Mouse (Mus musculus): ENCODE results near the gene Fgfr1op. TPM values are rescaled to one million over a fixed set of nuclear protein-coding genes. Genes with fewer than 3 reads are reported as not detected.

The Fgfr1op gene
- polyA plus RNA-seq, 1 experiment from 2014 or later, result 65.7 TPM

- no peak overlapping the region for H3K9ac ChIP-seq (replicated peaks; ENCODE audit: low read length)
- H3K4me2 ChIP-seq (ENCODE audit: low read depth, low read length), result no peak overlapping the region
- no peaks in the 10 kb centered on the region for H3K4me1 ChIP-seq (ENCODE audit: control insufficient read depth, insufficient read depth, low read length)
- 0 out of 2 replicates have a peak, but pooled peaks cover 2% of the 10 kb centered on the region for H3K36me3 ChIP-seq (replicated peaks; ENCODE audit: control insufficient read depth, insufficient read depth, low read depth, low read length)
- DNase-seq (ENCODE audit: low spot score) (no peak), ATAC-seq (replicated peaks; ENCODE audit: insufficient number of reproducible peaks, low FRiP score, low TSS enrichment, low read depth) (no peak)
- no peaks in the 10 kb centered on the region for H3K27me3 ChIP-seq (ENCODE audit: control insufficient read depth, insufficient read depth, low read length)
- H3K4me3 ChIP-seq (ENCODE audit: low read depth, low read length), result no peak overlapping the region
- H3K9me3 ChIP-seq (replicated peaks; ENCODE audit: control insufficient read depth, low read length), result no peaks in the 10 kb centered on the region
- H3K27ac ChIP-seq (replicated peaks; ENCODE audit: low read depth, low read length), result no peak overlapping the region
- WGBS, result 90% methylated on average over 5 of the region's 5 CpGs
These were observed 11.8 kb downstream of the Fgfr1op start for GRCm38 (mm10) chr17:8177090-8177489.

- 90% methylated on average over 5 of the region's 5 CpGs for whole genome bisulfite sequencing
- no peaks in the 10 kb centered on the region for H3K27me3 ChIP-seq (ENCODE audit: control insufficient read depth, insufficient read depth, low read length)
- H3K36me3 ChIP-seq (replicated peaks; ENCODE audit: control insufficient read depth, insufficient read depth, low read depth, low read length), result peaks cover 3% of the 10 kb centered on the region; the same call in 1 of the 2 replicates
These were observed 18.5 kb downstream of the Fgfr1op start for GRCm38 (mm10) chr17:8183815-8184214.

GRCm38 (mm10) chr17:8184217-8184616 lies 18.9 kb downstream of the Fgfr1op start:
- Histone ChIP-seq H3K9ac (replicated peaks; ENCODE audit: low read length) (no peak overlapping the region), H3K4me1 (ENCODE audit: control insufficient read depth, insufficient read depth, low read length) (no peaks in the 10 kb centered on the region), H3K4me2 (ENCODE audit: low read depth, low read length) (no peak overlapping the region), H3K27me3 (ENCODE audit: control insufficient read depth, insufficient read depth, low read length) (no peaks in the 10 kb centered on the region), H3K9me3 (replicated peaks; ENCODE audit: control insufficient read depth, low read length) (no peaks in the 10 kb centered on the region), H3K27ac (replicated peaks; ENCODE audit: low read depth, low read length) (no peak overlapping the region), H3K4me3 (ENCODE audit: low read depth, low read length) (no peak overlapping the region), H3K36me3 (replicated peaks; ENCODE audit: control insufficient read depth, insufficient read depth, low read depth, low read length) (peaks cover 3% of the 10 kb centered on the region; the same call in 1 of the 2 replicates)
- no peak for ATAC-seq (replicated peaks; ENCODE audit: insufficient number of reproducible peaks, low FRiP score, low TSS enrichment, low read depth)
- whole genome bisulfite sequencing, result 91% methylated on average over 7 of the region's 7 CpGs
- no peak for DNase-seq (ENCODE audit: low spot score)

More at GRCm38 (mm10) chr17:8183815-8184214, 18.5 kb downstream of the Fgfr1op start:
- H3K4me1 ChIP-seq (ENCODE audit: control insufficient read depth, insufficient read depth, low read length), result no peaks in the 10 kb centered on the region
- ATAC-seq (replicated peaks; ENCODE audit: insufficient number of reproducible peaks, low FRiP score, low TSS enrichment, low read depth), result no peak
- DNase-seq (ENCODE audit: low spot score), result no peak
- no peaks in the 10 kb centered on the region for H3K9me3 ChIP-seq (replicated peaks; ENCODE audit: control insufficient read depth, low read length)
- H3K9ac ChIP-seq (replicated peaks; ENCODE audit: low read length), result no peak overlapping the region
- no peak overlapping the region for H3K27ac ChIP-seq (replicated peaks; ENCODE audit: low read depth, low read length)
- no peak overlapping the region for H3K4me2 ChIP-seq (ENCODE audit: low read depth, low read length)
- no peak overlapping the region for H3K4me3 ChIP-seq (ENCODE audit: low read depth, low read length)

- H3K9ac ChIP-seq (replicated peaks; ENCODE audit: low read length), result no peak overlapping the region
- H3K4me2 ChIP-seq (ENCODE audit: low read depth, low read length), result no peak overlapping the region
- no peak for DNase-seq (ENCODE audit: low spot score)
- ATAC-seq (replicated peaks; ENCODE audit: insufficient number of reproducible peaks, low FRiP score, low TSS enrichment, low read depth), result no peak
- H3K9me3 ChIP-seq (replicated peaks; ENCODE audit: control insufficient read depth, low read length), result no peaks in the 10 kb centered on the region
- no peaks in the 10 kb centered on the region for H3K4me1 ChIP-seq (ENCODE audit: control insufficient read depth, insufficient read depth, low read length)
- 90% methylated on average over 8 of the region's 8 CpGs for WGBS
- no peaks in the 10 kb centered on the region for H3K27me3 ChIP-seq (ENCODE audit: control insufficient read depth, insufficient read depth, low read length)
- no peaks in the 10 kb centered on the region; the same call in none of the 2 replicates for H3K36me3 ChIP-seq (replicated peaks; ENCODE audit: control insufficient read depth, insufficient read depth, low read depth, low read length)
- no peak overlapping the region for H3K4me3 ChIP-seq (ENCODE audit: low read depth, low read length)
- no peak overlapping the region for H3K27ac ChIP-seq (replicated peaks; ENCODE audit: low read depth, low read length)
These were observed 28.4 kb downstream of the Fgfr1op start for GRCm38 (mm10) chr17:8193678-8194077.

- DNase-seq (ENCODE audit: low spot score), result no peak
- no peaks in the 10 kb centered on the region; the same call in none of the 2 replicates for H3K36me3 ChIP-seq (replicated peaks; ENCODE audit: control insufficient read depth, insufficient read depth, low read depth, low read length)
- WGBS, result 89% methylated on average over 8 of the region's 8 CpGs
These were observed 30.5 kb downstream of the Fgfr1op start for GRCm38 (mm10) chr17:8195685-8196376.

GRCm38 (mm10) chr17:8197652-8198051 lies 32.4 kb downstream of the Fgfr1op start:
- DNase-seq (ENCODE audit: low spot score) (no peak), ATAC-seq (replicated peaks; ENCODE audit: insufficient number of reproducible peaks, low FRiP score, low TSS enrichment, low read depth) (no peak)
- Histone ChIP-seq H3K4me3 (ENCODE audit: low read depth, low read length) (no peak overlapping the region), H3K9ac (replicated peaks; ENCODE audit: low read length) (no peak overlapping the region), H3K36me3 (replicated peaks; ENCODE audit: control insufficient read depth, insufficient read depth, low read depth, low read length) (no peaks in the 10 kb centered on the region; the same call in 1 of the 2 replicates), H3K27ac (replicated peaks; ENCODE audit: low read depth, low read length) (no peak overlapping the region), H3K4me1 (ENCODE audit: control insufficient read depth, insufficient read depth, low read length) (no peaks in the 10 kb centered on the region), H3K4me2 (ENCODE audit: low read depth, low read length) (no peak overlapping the region), H3K9me3 (replicated peaks; ENCODE audit: control insufficient read depth, low read length) (no peaks in the 10 kb centered on the region), H3K27me3 (ENCODE audit: control insufficient read depth, insufficient read depth, low read length) (no peaks in the 10 kb centered on the region)
- WGBS, result 77% methylated on average over 3 of the region's 3 CpGs

More at GRCm38 (mm10) chr17:8195685-8196376, 30.5 kb downstream of the Fgfr1op start:
- Histone ChIP-seq H3K4me2 (ENCODE audit: low read depth, low read length) (no peak overlapping the region), H3K9ac (replicated peaks; ENCODE audit: low read length) (no peak overlapping the region), H3K4me1 (ENCODE audit: control insufficient read depth, insufficient read depth, low read length) (no peaks in the 10 kb centered on the region), H3K9me3 (replicated peaks; ENCODE audit: control insufficient read depth, low read length) (no peaks in the 10 kb centered on the region), H3K27me3 (ENCODE audit: control insufficient read depth, insufficient read depth, low read length) (no peaks in the 10 kb centered on the region), H3K27ac (replicated peaks; ENCODE audit: low read depth, low read length) (no peak overlapping the region), H3K4me3 (ENCODE audit: low read depth, low read length) (no peak overlapping the region)
- ATAC-seq (replicated peaks; ENCODE audit: insufficient number of reproducible peaks, low FRiP score, low TSS enrichment, low read depth), result no peak

GRCm38 (mm10) chr17:8199067-8199935 lies 34.0 kb downstream of the Fgfr1op start:
- H3K4me3 ChIP-seq (ENCODE audit: low read depth, low read length), result no peak overlapping the region
- no peaks in the 10 kb centered on the region for H3K4me1 ChIP-seq (ENCODE audit: control insufficient read depth, insufficient read depth, low read length)
- H3K9ac ChIP-seq (replicated peaks; ENCODE audit: low read length), result no peak overlapping the region
- no peaks in the 10 kb centered on the region for H3K9me3 ChIP-seq (replicated peaks; ENCODE audit: control insufficient read depth, low read length)
- no peak overlapping the region for H3K4me2 ChIP-seq (ENCODE audit: low read depth, low read length)
- DNase-seq (ENCODE audit: low spot score) (no peak), ATAC-seq (replicated peaks; ENCODE audit: insufficient number of reproducible peaks, low FRiP score, low TSS enrichment, low read depth) (no peak)
- 89% methylated on average over 11 of the region's 11 CpGs for WGBS
- no peak overlapping the region for H3K27ac ChIP-seq (replicated peaks; ENCODE audit: low read depth, low read length)
- no peaks in the 10 kb centered on the region for H3K27me3 ChIP-seq (ENCODE audit: control insufficient read depth, insufficient read depth, low read length)
- no peaks in the 10 kb centered on the region; the same call in 1 of the 2 replicates for H3K36me3 ChIP-seq (replicated peaks; ENCODE audit: control insufficient read depth, insufficient read depth, low read depth, low read length)

GRCm38 (mm10) chr17:8199936-8200330 lies 34.6 kb downstream of the Fgfr1op start:
- Histone ChIP-seq H3K36me3 (replicated peaks; ENCODE audit: control insufficient read depth, insufficient read depth, low read depth, low read length) (no peaks in the 10 kb centered on the region), H3K4me3 (ENCODE audit: low read depth, low read length) (no peak overlapping the region), H3K27me3 (ENCODE audit: control insufficient read depth, insufficient read depth, low read length) (no peaks in the 10 kb centered on the region), H3K27ac (replicated peaks; ENCODE audit: low read depth, low read length) (no peak overlapping the region), H3K4me1 (ENCODE audit: control insufficient read depth, insufficient read depth, low read length) (no peaks in the 10 kb centered on the region), H3K9ac (replicated peaks; ENCODE audit: low read length) (no peak overlapping the region), H3K9me3 (replicated peaks; ENCODE audit: control insufficient read depth, low read length) (no peaks in the 10 kb centered on the region), H3K4me2 (ENCODE audit: low read depth, low read length) (no peak overlapping the region)
- DNase-seq (ENCODE audit: low spot score), result no peak
- ATAC-seq (replicated peaks; ENCODE audit: insufficient number of reproducible peaks, low FRiP score, low TSS enrichment, low read depth), result no peak
- 75% methylated on average over 1 of the region's 1 CpGs for WGBS

All from embryonic facial prominence, embryonic 11.5 days (tissue).